Mouse (Mus musculus) urinary bladder, adult 18-20 months (tissue): ENCODE results near the gene Dupd1.
A peak's percentile ranks its signal among the peaks of the same experiment; 100 is the strongest.

Experiments
- DNase-seq, 2 experiments: peaks; one replicate each; pipeline ENCODE4 v3.0.0; 2022; ENCODE audit warnings: low spot score in 2 of 2, mixed read lengths in 2 of 2

Dupd1 gene

GRCm38 (mm10) chr14:21714486-21714885 is at the start of gene Dupd1:
Gene Dupd1 (minus strand): TSS chr14:21714576.
- DNase-seq: no peak

GRCm38 (mm10) chr14:21763736-21764135 is 49.4 kb upstream of the Dupd1 start:
- DNase-seq: no peak

- DNase-seq: no peak
Measured at GRCm38 (mm10) chr14:21761560-21761959, 47.2 kb upstream of the Dupd1 start.

GRCm38 (mm10) chr14:21753367-21753766 is 39.0 kb upstream of the Dupd1 start:
- no peak for DNase-seq

- DNase-seq: no peak
Measured at GRCm38 (mm10) chr14:21752411-21752810, 38.0 kb upstream of the Dupd1 start.

- peak; percentile 59 to 64 for DNase-seq
Measured at GRCm38 (mm10) chr14:21750881-21751542, 36.6 kb upstream of the Dupd1 start, which contains the start of gene Dusp13. Gene Dusp13 (minus strand): TSS chr14:21751181.

- peak; percentile 69 to 70 for DNase-seq
Measured at GRCm38 (mm10) chr14:21750008-21750880, 35.9 kb upstream of the Dupd1 start, which contains the start of gene Samd8. Gene Samd8 (plus strand): TSS chr14:21750531.

GRCm38 (mm10) chr14:21748142-21748870 is 33.9 kb upstream of the Dupd1 start:
- DNase-seq: peak in 1 of 2 experiments; percentile 26

GRCm38 (mm10) chr14:21747436-21748141 is 33.2 kb upstream of the Dupd1 start:
- peak in 1 of 2 experiments; percentile 16 for DNase-seq

- DNase-seq: no peak
Measured at GRCm38 (mm10) chr14:21746846-21747245, 32.5 kb upstream of the Dupd1 start.

GRCm38 (mm10) chr14:21746251-21746650 is 31.9 kb upstream of the Dupd1 start:
- DNase-seq: no peak

- DNase-seq: no peak
Measured at GRCm38 (mm10) chr14:21745149-21745548, 30.8 kb upstream of the Dupd1 start.

- no peak for DNase-seq
Measured at GRCm38 (mm10) chr14:21744169-21744568, 29.8 kb upstream of the Dupd1 start.

- DNase-seq: no peak
Measured at GRCm38 (mm10) chr14:21742441-21742840, 28.1 kb upstream of the Dupd1 start.

GRCm38 (mm10) chr14:21741786-21742185 is 27.4 kb upstream of the Dupd1 start:
- DNase-seq: peak; percentile 56 to 65

GRCm38 (mm10) chr14:21741314-21741713 is 26.9 kb upstream of the Dupd1 start:
- no peak for DNase-seq

- no peak for DNase-seq
Measured at GRCm38 (mm10) chr14:21740345-21740744, 26.0 kb upstream of the Dupd1 start.

GRCm38 (mm10) chr14:21733131-21733905 is 18.9 kb upstream of the Dupd1 start:
- no peak for DNase-seq

- DNase-seq: no peak
Measured at GRCm38 (mm10) chr14:21729936-21730335, 15.6 kb upstream of the Dupd1 start.

- no peak for DNase-seq
Measured at GRCm38 (mm10) chr14:21729031-21729732, 14.8 kb upstream of the Dupd1 start.
